In the genomic region with DNA sequence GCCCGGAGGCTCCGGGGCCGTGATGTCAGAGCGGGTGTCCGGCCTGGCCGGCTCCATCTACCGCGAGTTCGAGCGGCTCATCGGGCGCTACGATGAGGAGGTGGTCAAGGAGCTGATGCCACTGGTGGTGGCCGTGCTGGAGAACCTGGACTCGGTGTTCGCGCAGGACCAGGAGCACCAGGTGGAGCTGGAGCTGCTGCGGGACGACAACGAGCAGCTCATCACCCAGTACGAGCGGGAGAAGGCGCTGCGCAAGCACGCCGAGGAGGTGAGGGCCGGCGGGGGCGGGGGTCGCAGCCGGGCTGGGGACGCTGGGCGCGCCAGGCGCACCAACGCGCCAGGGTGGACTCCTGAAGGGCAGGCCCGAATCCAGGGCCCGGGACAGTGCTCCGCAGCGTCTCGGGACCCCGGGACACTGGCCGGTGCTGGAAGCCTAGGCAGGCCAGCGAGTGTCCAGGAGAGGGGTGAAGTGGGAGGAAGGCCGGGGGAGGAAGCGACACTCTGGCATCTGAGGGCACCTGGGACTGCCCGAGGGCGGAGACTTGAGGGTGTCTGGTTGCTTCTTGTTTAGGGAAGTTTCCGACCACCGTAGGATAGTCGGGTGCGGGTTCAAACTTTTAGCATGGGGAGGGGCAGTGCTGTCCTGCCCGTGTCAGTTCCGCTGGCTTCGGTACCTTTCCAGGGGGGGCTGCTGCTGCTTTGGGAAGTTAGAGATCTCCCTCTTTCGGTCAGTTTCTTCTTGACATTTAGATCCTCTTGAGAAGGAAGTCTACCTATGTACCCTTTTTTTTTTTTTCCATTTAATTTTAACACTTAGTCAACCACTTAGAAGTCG, we compare ENCODE assay signal across 8 mouse cellular contexts. TPM values are rescaled to one million over a fixed set of nuclear protein-coding genes. Genes with fewer than 3 reads are reported as not detected.
DNase-seq lines count a peak whose midpoint lies in the region; ATAC-seq and TF ChIP-seq lines count a peak whose summit lies in the region.

No protein-coding gene starts in this region.

- peak overlapping the region; percentile 69 for H3K4me3 ChIP-seq in cortical plate, adult 2 months (ENCODE audit: insufficient read depth, low read length)
- peak overlapping the region; percentile 86 for H3K4me3 ChIP-seq in hindbrain, postnatal 0 days (ENCODE audit: low read length)

- DNase-seq in retina, embryonic 14.5 days (ENCODE audit: low spot score) = peak; percentile 63
- no peak for DNase-seq in retina, postnatal 1 day
- DNase-seq in gastrocnemius, adult 8-10 months (ENCODE audit: low spot score in 2 of 2) = peak; percentile 46 to 59
- peak; percentile 48 for DNase-seq in hindbrain, postnatal 0 days (ENCODE audit: low spot score)
- DNase-seq in left cerebral cortex, postnatal 14 days (ENCODE audit: low spot score in 2 of 2) = peak; percentile 16 to 32
- peak; percentile 56 for DNase-seq in mesoderm, embryonic 11.5 days (ENCODE audit: low read depth, low spot score)
- peak; percentile 58 for DNase-seq in spleen, adult 18-20 months

- no peaks in the 10 kb centered on the region for H3K27me3 ChIP-seq in hindbrain, postnatal 0 days (ENCODE audit: insufficient read depth, low read length)

- H3K36me3 ChIP-seq in hindbrain, postnatal 0 days (ENCODE audit: insufficient read depth, low read length) = no peaks in the 10 kb centered on the region

- peak overlapping the region; percentile 85 for H3K9ac ChIP-seq in hindbrain, postnatal 0 days (replicated peaks; ENCODE audit: low read length)

- ATAC-seq in hindbrain, postnatal 0 days = peak; percentile 48; the same call in 1 of the 2 replicates

- H3K4me1 ChIP-seq in cortical plate, adult 2 months (ENCODE audit: control insufficient read depth, insufficient read depth, low read length) = peaks cover 4% of the 10 kb centered on the region; the same call in 1 of the 2 replicates
- peaks cover 8% of the 10 kb centered on the region for H3K4me1 ChIP-seq in hindbrain, postnatal 0 days (ENCODE audit: insufficient read depth, low read length)

- intact Hi-C loops in left cerebral cortex, postnatal 14 days (cut with DNase I) = no loop called here

- H3K27ac ChIP-seq in cortical plate, adult 2 months (ENCODE audit: insufficient read depth, low read length) = peak overlapping the region; percentile 26
- H3K27ac ChIP-seq in hindbrain, postnatal 0 days = peak overlapping the region; percentile 97

- TF ChIP-seq POLR2A in cortical plate, adult 2 months (IDR thresholded peaks at IDR 0.05; ENCODE audit: extremely low read depth, insufficient read depth, low read length) = no peak

- TF ChIP-seq CTCF in cortical plate, adult 2 months (IDR thresholded peaks at IDR 0.05; ENCODE audit: extremely low read depth, insufficient read depth, low read length) = no peak
- peak; percentile 40 for TF ChIP-seq CTCF in hindbrain, postnatal 0 days (IDR thresholded peaks at IDR 0.05; ENCODE audit: low read depth)

- under 1% methylated on average over 58 of the region's 58 CpGs for WGBS in hindbrain, postnatal 0 days

- H3K4me2 ChIP-seq in hindbrain, postnatal 0 days (ENCODE audit: low read depth, low read length) = peak overlapping the region; percentile 65

- no peaks in the 10 kb centered on the region for H3K9me3 ChIP-seq in hindbrain, postnatal 0 days (ENCODE audit: low read length)

RNA-seq across cellular contexts. Expression of a gene that starts 0.6 kb away (rescaled TPM):
- polyA plus RNA-seq in cortical plate, adult 2 months (2012; rRNA removed) = 126 and 130 TPM in 2 replicates
- 100 to 1,000 TPM; 142 to 167 (median 160) TPM for total RNA-seq in gastrocnemius, adult 8-10 months (2022)
- total RNA-seq in hindbrain, postnatal 0 days (2014; rRNA removed) = 110 and 114 TPM in 2 replicates
- polyA plus RNA-seq in hindbrain, postnatal 0 days (2015; fragmentation: Nextera tagmentation; extraction: Ambion mirVana) = 84.8 and 89.1 TPM in 2 replicates
- 100 to 1,000 TPM; 257 to 273 TPM for total RNA-seq in left cerebral cortex, postnatal 14 days (2021)

RNA-seq across cellular contexts. Expression of a gene that starts 28.2 kb away (rescaled TPM):
- polyA plus RNA-seq in cortical plate, adult 2 months (2012; rRNA removed) = 220 and 244 TPM in 2 replicates
- 10 to 100 TPM; 10.3 to 24.4 (median 11.8) TPM for total RNA-seq in gastrocnemius, adult 8-10 months (2022)
- 44.8 and 49.7 TPM in 2 replicates for total RNA-seq in hindbrain, postnatal 0 days (2014; rRNA removed)
- 309 and 356 TPM in 2 replicates for polyA plus RNA-seq in hindbrain, postnatal 0 days (2015; fragmentation: Nextera tagmentation; extraction: Ambion mirVana)
- 100 to 1,000 TPM; 104 to 109 TPM for total RNA-seq in left cerebral cortex, postnatal 14 days (2021)

RNA-seq across cellular contexts. Expression of a gene that starts 28.4 kb away (rescaled TPM):
- polyA plus RNA-seq in cortical plate, adult 2 months (2012; rRNA removed) = 67.5 and 82.7 TPM in 2 replicates
- total RNA-seq in gastrocnemius, adult 8-10 months (2022) = 10 to 100 TPM in 2 of 4 experiments, 1 to 10 TPM in 2; 7.0 to 15.4 (median 9.8) TPM
- 124 and 128 TPM in 2 replicates for total RNA-seq in hindbrain, postnatal 0 days (2014; rRNA removed)
- polyA plus RNA-seq in hindbrain, postnatal 0 days (2015; fragmentation: Nextera tagmentation; extraction: Ambion mirVana) = 402 and 417 TPM in 2 replicates
- 100 to 1,000 TPM; 131 to 161 TPM for total RNA-seq in left cerebral cortex, postnatal 14 days (2021)

RNA-seq across cellular contexts. Expression of a gene that starts 40.5 kb away (rescaled TPM):
- 108 and 129 TPM in 2 replicates for polyA plus RNA-seq in cortical plate, adult 2 months (2012; rRNA removed)
- 100 to 1,000 TPM; 682 to 772 (median 716) TPM for total RNA-seq in gastrocnemius, adult 8-10 months (2022)
- total RNA-seq in hindbrain, postnatal 0 days (2014; rRNA removed) = 302 and 328 TPM in 2 replicates
- polyA plus RNA-seq in hindbrain, postnatal 0 days (2015; fragmentation: Nextera tagmentation; extraction: Ambion mirVana) = 138 and 161 TPM in 2 replicates
- 100 to 1,000 TPM in 1 of 2 experiments, 10 to 100 TPM in 1; 93.0 to 113 TPM for total RNA-seq in left cerebral cortex, postnatal 14 days (2021)
